Mouse (Mus musculus): ENCODE results near the gene Slc48a1. TPM values are rescaled to one million over a fixed set of nuclear protein-coding genes. Genes with fewer than 3 reads are reported as not detected.

Gene Slc48a1
- polyA plus RNA-seq, 1 experiment from 2014 or later = 34.4 TPM

DNA sequence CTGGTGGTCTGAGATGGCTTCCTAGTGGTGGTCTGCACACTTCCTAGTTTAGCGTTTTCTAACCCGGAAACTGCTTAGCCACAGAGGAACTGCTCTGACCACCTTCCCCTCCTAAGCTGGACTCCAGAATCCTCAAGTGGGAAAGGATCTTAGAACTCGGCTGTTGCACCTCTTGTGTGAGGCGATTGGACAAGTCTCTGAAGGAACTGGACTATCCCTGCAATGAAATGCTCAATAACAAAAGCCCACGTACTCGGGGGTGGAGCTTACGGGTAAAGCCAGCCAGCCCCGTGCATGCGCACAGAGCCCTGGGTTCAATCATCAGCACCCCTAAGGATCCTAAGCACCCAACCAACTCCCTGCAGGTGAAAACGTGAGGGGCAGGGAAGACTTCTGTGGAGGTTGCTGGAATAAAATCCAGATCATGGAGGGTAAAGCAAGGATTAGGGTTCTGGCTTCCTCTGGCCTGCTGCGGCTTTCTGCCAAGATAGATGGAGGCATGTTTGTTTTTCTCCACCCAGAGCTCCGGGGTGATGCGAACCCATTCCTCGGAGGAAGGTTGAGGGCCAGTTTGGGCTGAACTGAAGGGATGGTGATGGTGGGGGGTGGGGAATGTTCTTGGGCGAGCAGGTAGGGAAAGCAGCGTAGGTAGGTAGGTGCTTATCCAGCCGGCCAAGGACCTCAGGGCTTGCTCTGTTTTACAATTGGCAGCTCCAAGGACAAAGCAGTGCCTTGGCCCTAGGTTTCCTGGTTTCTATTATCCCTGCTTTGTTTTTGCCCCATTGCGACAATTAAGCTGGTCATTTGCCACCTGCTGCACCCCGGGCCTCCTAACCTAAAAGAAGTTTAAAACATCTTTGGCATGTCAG is 9.7 kb downstream of the Slc48a1 start:
- ATAC-seq (ENCODE audit: low FRiP score, low TSS enrichment) = no peak
- peaks cover 19% of the 10 kb centered on the region; the same call in 1 of the 2 replicates for H3K36me3 ChIP-seq (ENCODE audit: control insufficient read depth, insufficient read depth, low read length)
- no peak overlapping the region for H3K27ac ChIP-seq (ENCODE audit: low read depth, low read length)
- peaks cover 6% of the 10 kb centered on the region; the same call in 1 of the 2 replicates for H3K4me1 ChIP-seq (ENCODE audit: control insufficient read depth, insufficient read depth, low read length)
- no peak overlapping the region for H3K4me3 ChIP-seq (ENCODE audit: low read length)
- no peaks in the 10 kb centered on the region; the same call in 1 of the 2 replicates for H3K27me3 ChIP-seq (ENCODE audit: control insufficient read depth, insufficient read depth, low read length)
- no peaks in the 10 kb centered on the region for H3K9me3 ChIP-seq (ENCODE audit: control insufficient read depth, low read length)
- no peak overlapping the region for H3K4me2 ChIP-seq (replicated peaks; ENCODE audit: low read depth, low read length)
- 68% methylated on average over 19 of the region's 19 CpGs for WGBS
- no peak overlapping the region for H3K9ac ChIP-seq (ENCODE audit: low read depth, low read length)

DNA sequence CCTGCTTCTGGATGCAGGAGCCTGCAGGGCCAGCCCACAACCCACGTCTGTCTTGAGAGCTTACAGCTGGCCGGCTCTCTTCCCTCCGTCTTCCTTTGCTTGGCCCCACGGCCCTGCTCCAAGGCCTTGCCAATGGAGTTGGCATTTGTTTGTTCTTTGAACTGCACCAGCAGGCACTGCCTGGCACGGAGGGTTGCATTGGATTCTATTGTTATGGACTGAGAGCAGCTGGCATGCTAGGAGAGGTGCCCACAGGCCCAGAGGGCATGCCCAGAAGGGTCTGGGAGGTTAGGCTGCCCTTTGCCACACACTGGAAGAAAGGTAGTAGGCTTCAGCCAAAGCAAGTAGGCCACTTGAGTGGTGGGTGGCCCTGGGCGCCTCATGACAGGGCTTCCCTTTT is 10.5 kb downstream of the Slc48a1 start:
- ATAC-seq (ENCODE audit: low FRiP score, low TSS enrichment) = no peak
- Histone ChIP-seq H3K27ac (ENCODE audit: low read depth, low read length) (no peak overlapping the region), H3K4me2 (replicated peaks; ENCODE audit: low read depth, low read length) (no peak overlapping the region), H3K4me1 (ENCODE audit: control insufficient read depth, insufficient read depth, low read length) (peaks cover 6% of the 10 kb centered on the region; the same call in 1 of the 2 replicates), H3K27me3 (ENCODE audit: control insufficient read depth, insufficient read depth, low read length) (no peaks in the 10 kb centered on the region; the same call in 1 of the 2 replicates), H3K9ac (ENCODE audit: low read depth, low read length) (no peak overlapping the region), H3K36me3 (ENCODE audit: control insufficient read depth, insufficient read depth, low read length) (peaks cover 27% of the 10 kb centered on the region), H3K9me3 (ENCODE audit: control insufficient read depth, low read length) (no peaks in the 10 kb centered on the region), H3K4me3 (ENCODE audit: low read length) (no peak overlapping the region)
- WGBS = 58% methylated on average over 6 of the region's 6 CpGs

DNA sequence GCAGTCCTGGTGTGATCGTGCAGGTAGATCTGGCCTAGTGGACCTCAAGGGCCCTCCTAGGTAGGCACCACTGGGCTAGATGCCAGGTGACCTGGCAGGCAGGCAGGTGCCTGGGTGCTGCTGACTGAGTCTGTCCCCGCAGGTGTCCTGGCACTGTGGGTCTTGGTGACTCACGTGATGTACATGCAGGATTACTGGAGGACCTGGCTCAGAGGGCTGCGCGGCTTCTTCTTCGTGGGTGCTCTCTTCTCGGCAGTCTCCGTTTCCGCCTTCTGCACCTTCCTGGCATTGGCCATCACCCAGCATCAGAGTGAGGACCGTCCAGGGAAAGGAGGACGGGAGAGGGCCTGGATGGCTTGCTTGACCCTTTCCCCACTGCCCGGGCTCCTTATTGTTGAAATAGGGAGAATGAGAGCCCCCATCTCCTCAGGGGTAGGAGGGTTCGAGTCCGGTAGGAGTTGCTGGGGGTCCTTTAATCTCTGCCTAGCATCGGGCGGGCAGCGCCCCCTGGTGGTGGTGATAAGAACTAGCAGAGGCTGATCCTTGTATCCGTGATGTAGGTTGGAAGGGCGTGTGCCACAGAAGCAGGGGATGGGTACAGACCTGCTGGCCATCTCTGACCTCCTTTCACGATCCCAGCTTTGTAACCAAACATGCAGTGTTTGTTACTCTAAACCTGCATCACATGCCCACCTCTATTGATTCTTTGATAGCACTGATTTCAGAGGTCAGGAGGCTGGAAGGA is 11.6 kb downstream of the Slc48a1 start:
- no peak for ATAC-seq (ENCODE audit: low FRiP score, low TSS enrichment)
- H3K27ac ChIP-seq (ENCODE audit: low read depth, low read length) = no peak overlapping the region
- H3K4me3 ChIP-seq (ENCODE audit: low read length) = no peak overlapping the region
- no peak overlapping the region for H3K9ac ChIP-seq (ENCODE audit: low read depth, low read length)
- no peak overlapping the region for H3K4me2 ChIP-seq (replicated peaks; ENCODE audit: low read depth, low read length)
- WGBS = 57% methylated on average over 20 of the region's 20 CpGs
- no peaks in the 10 kb centered on the region for H3K9me3 ChIP-seq (ENCODE audit: control insufficient read depth, low read length)
- H3K36me3 ChIP-seq (ENCODE audit: control insufficient read depth, insufficient read depth, low read length) = peaks cover 36% of the 10 kb centered on the region
- H3K27me3 ChIP-seq (ENCODE audit: control insufficient read depth, insufficient read depth, low read length) = no peaks in the 10 kb centered on the region
- H3K4me1 ChIP-seq (ENCODE audit: control insufficient read depth, insufficient read depth, low read length) = peaks cover 4% of the 10 kb centered on the region; the same call in 1 of the 2 replicates

DNA sequence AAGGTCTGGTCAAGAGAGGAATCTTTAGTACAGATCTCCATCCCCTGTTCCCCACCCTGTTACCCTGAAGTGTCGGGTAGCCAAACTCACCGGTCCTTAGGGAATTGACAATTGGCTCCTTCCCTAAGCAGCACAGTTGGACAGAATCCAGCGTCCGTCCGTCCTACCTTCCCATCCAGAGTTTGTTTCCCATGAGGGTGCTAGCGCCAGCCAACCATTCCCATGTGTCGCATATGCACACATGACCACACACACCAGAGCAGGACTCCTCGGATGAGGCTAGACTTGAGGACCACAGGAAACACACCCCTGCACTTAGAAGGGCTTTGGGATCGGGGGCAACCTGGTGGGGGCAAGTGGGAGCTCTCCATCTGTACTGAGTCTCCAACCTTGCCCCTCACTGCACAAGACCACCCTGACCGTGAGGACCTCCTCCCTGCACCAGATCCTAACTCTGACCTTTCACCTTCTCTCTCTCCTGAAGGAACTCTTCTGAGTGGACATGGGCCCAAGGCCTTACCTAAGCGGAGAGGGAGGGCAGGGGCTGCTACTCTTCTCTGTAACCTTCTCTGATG is 12.9 kb downstream of the Slc48a1 start:
- no peak overlapping the region for H3K4me3 ChIP-seq (ENCODE audit: low read length)
- 87% methylated on average over 11 of the region's 11 CpGs for WGBS
- no peaks in the 10 kb centered on the region for H3K9me3 ChIP-seq (ENCODE audit: control insufficient read depth, low read length)
- no peak for ATAC-seq (ENCODE audit: low FRiP score, low TSS enrichment)
- no peaks in the 10 kb centered on the region for H3K27me3 ChIP-seq (ENCODE audit: control insufficient read depth, insufficient read depth, low read length)
- peaks cover 4% of the 10 kb centered on the region; the same call in 1 of the 2 replicates for H3K4me1 ChIP-seq (ENCODE audit: control insufficient read depth, insufficient read depth, low read length)
- no peak overlapping the region for H3K4me2 ChIP-seq (replicated peaks; ENCODE audit: low read depth, low read length)
- H3K27ac ChIP-seq (ENCODE audit: low read depth, low read length) = no peak overlapping the region
- peaks cover 42% of the 10 kb centered on the region for H3K36me3 ChIP-seq (ENCODE audit: control insufficient read depth, insufficient read depth, low read length)
- no peak overlapping the region for H3K9ac ChIP-seq (ENCODE audit: low read depth, low read length)

DNA sequence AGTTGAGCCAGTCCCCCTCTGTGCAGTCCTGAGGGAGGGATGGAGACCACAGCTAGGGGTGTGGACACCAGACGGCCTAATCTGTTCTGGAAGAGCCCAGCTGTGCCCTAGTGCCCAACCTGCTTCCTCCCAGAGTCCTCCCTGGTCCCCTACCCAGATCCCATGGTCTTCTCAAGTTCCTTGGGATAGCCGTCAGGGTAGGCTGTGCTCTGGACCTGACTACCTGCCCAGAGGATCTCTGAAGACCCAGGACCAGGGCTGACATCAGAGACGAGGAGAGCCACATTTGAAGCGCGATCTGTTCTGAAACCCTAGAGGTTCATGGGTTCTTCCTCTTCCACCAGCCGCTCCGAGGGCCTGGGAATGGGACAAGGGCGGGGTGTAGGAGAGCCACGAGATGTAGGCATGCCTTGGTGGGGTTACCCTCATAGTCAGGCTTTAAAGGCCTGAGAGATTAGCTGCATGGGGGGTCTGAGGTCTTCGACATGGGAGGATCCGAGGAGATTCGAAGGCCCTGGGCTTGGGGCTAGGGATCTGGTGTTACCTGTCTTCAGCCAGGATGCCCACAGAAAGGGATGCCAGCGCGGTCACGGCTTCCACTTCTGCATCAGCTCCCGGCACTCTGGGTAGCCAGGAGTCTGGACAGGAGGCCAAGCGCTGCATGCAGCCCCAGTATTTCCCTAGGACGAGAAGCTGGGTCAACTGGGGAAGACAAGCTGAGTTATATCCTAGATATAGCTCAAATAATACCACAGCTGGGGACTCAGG is 15.2 kb downstream of the Slc48a1 start:
- Histone ChIP-seq H3K9me3 (ENCODE audit: control insufficient read depth, low read length) (no peaks in the 10 kb centered on the region), H3K4me2 (replicated peaks; ENCODE audit: low read depth, low read length) (no peak overlapping the region), H3K9ac (ENCODE audit: low read depth, low read length) (no peak overlapping the region), H3K27me3 (ENCODE audit: control insufficient read depth, insufficient read depth, low read length) (no peaks in the 10 kb centered on the region), H3K4me3 (ENCODE audit: low read length) (no peak overlapping the region), H3K27ac (ENCODE audit: low read depth, low read length) (no peak overlapping the region), H3K4me1 (ENCODE audit: control insufficient read depth, insufficient read depth, low read length) (no peaks in the 10 kb centered on the region), H3K36me3 (ENCODE audit: control insufficient read depth, insufficient read depth, low read length) (peaks cover 64% of the 10 kb centered on the region)
- 91% methylated on average over 18 of the region's 18 CpGs for WGBS
- no peak for ATAC-seq (ENCODE audit: low FRiP score, low TSS enrichment)

DNA sequence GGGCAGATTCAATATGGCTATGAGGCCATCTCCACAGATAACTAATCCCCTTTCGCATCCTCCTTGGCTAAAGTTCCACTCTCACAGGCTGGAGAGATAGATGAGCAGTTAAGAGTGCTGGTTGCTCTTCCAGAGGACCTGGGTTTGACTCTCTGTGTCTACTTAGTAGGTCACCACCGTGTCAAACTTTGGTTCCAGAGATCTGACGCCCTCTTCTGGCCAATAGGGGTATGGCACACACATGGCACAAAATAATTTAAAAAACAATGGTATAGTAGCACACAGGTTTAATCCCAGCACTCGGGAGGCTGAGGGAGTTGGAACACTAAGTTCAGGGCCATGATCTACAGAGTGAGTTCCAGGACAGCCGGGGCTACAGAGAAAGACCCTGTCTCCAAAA is 15.9 kb downstream of the Slc48a1 start:
- H3K9me3 ChIP-seq (ENCODE audit: control insufficient read depth, low read length) = no peaks in the 10 kb centered on the region
- no peak overlapping the region for H3K27ac ChIP-seq (ENCODE audit: low read depth, low read length)
- ATAC-seq (ENCODE audit: low FRiP score, low TSS enrichment) = no peak
- H3K4me1 ChIP-seq (ENCODE audit: control insufficient read depth, insufficient read depth, low read length) = no peaks in the 10 kb centered on the region
- no peak overlapping the region for H3K4me3 ChIP-seq (ENCODE audit: low read length)
- no peaks in the 10 kb centered on the region for H3K27me3 ChIP-seq (ENCODE audit: control insufficient read depth, insufficient read depth, low read length)
- WGBS = 79% methylated on average over 5 of the region's 5 CpGs
- H3K36me3 ChIP-seq (ENCODE audit: control insufficient read depth, insufficient read depth, low read length) = peaks cover 69% of the 10 kb centered on the region
- no peak overlapping the region for H3K9ac ChIP-seq (ENCODE audit: low read depth, low read length)
- H3K4me2 ChIP-seq (replicated peaks; ENCODE audit: low read depth, low read length) = no peak overlapping the region

DNA sequence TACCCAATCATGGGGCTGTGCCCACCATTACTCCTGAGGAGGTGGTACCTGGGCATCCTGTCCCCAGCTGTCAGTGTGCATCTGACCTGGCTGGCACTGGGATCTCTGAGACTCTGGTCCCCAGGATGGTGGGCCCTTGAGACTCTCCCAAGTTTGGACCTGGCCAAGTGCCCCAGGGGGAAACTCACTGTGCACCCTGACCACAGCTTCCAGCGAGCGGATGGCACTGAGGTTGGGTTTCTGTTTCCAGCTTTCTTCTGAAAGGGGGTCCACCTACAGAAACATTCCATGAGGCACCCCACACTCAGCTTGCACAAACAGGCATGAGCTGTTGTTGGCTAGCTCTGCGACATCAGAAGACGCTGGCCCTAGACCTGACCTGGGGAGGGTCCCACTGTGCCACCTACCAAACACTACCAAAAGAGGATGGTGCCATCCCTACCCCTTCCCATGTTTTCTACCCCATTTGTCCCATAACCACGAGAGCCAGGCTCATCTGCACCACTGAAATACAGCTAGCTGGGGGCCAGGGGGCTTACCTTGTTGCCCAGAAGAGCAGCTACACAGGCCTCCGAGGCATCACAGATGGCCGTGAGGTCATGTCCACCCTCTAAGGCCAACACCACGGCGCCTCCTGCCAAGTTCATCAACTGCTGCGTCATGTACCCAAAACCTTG is 17.4 kb downstream of the Slc48a1 start:
- H3K9ac ChIP-seq (ENCODE audit: low read depth, low read length) = no peak overlapping the region
- no peak overlapping the region for H3K27ac ChIP-seq (ENCODE audit: low read depth, low read length)
- no peak for ATAC-seq (ENCODE audit: low FRiP score, low TSS enrichment)
- H3K4me1 ChIP-seq (ENCODE audit: control insufficient read depth, insufficient read depth, low read length) = no peaks in the 10 kb centered on the region
- H3K4me3 ChIP-seq (ENCODE audit: low read length) = no peak overlapping the region
- H3K9me3 ChIP-seq (ENCODE audit: control insufficient read depth, low read length) = no peaks in the 10 kb centered on the region
- H3K4me2 ChIP-seq (replicated peaks; ENCODE audit: low read depth, low read length) = no peak overlapping the region
- H3K36me3 ChIP-seq (ENCODE audit: control insufficient read depth, insufficient read depth, low read length) = peaks cover 81% of the 10 kb centered on the region
- no peaks in the 10 kb centered on the region for H3K27me3 ChIP-seq (ENCODE audit: control insufficient read depth, insufficient read depth, low read length)
- WGBS = 95% methylated on average over 10 of the region's 10 CpGs

DNA sequence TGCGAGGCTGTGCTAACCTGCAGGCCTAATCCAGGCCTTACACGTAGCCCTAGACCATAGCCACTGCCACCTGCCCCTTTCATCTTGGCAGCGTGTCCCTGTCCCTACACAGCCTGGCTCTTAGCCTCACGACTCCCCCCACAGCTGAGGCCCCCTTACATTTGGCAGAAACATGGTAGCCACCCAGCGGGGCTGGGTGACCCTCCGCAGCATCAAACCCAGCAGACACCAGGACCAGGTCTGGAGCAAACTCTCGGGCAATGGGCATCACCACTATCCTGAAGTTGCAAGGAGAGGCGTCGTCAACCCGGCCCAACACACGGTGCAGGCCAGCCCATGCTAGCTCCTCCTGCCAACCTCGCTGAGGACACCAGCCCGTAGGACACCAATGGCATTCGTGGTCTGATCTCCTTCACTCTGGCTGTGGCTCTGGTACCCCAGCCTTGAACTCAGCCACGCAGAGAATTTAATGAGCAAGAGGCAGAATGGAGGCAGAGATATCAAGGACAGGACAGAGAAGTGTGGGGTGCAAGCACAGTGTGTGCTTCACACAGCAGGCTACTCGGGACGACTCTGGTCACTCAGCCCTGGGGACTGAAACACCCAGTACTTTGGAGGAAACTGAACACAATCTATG is 18.5 kb downstream of the Slc48a1 start:
- Histone ChIP-seq H3K9ac (ENCODE audit: low read depth, low read length) (no peak overlapping the region), H3K4me3 (ENCODE audit: low read length) (no peak overlapping the region), H3K36me3 (ENCODE audit: control insufficient read depth, insufficient read depth, low read length) (peaks cover 84% of the 10 kb centered on the region), H3K27ac (ENCODE audit: low read depth, low read length) (no peak overlapping the region), H3K27me3 (ENCODE audit: control insufficient read depth, insufficient read depth, low read length) (no peaks in the 10 kb centered on the region), H3K9me3 (ENCODE audit: control insufficient read depth, low read length) (no peaks in the 10 kb centered on the region), H3K4me1 (ENCODE audit: control insufficient read depth, insufficient read depth, low read length) (no peaks in the 10 kb centered on the region), H3K4me2 (replicated peaks; ENCODE audit: low read depth, low read length) (no peak overlapping the region)
- WGBS = 91% methylated on average over 17 of the region's 17 CpGs
- no peak for ATAC-seq (ENCODE audit: low FRiP score, low TSS enrichment)
